Mouse (Mus musculus): ENCODE results near the gene Arhgef9.

Arhgef9 gene

DNA sequence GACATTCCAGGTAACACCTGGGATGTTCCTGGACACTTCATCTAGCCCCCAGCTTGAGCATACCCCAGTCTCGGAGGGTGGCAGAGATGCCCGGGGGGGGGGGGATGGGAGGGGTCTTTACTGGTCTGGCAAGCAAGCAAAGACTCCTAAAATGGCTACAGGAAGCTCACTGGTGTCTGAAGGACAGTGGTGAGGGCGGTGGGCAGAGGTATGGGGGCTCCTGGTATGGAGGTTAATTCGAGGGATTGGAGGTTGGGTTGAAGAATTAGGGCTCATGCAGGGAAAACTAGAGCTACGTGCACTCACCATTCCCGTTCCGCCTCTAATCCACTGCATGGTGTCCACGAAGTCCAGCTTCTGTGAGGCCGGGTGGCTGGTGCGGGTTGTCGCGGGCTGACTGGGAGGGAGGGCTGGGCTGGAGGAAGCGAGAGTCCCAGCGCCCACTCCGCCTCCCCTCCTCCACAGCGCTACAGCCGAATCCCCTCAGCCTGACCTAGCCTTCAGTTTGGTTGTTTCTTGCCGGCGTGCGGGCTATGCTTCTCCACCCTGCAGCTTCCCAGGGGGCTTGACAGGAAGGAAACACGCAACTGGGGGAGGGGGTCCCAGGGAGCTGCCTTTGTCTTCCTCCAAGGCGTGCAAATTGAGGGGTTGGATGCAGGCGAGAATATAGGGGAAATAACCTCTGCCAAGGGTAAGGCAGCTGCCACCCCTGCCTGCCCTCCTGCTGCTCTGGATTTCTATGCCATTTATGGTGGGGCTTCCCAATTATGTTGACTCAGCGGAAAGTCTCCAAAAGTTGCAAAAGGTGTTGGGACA is at the start of gene Arhgef9:
Gene Arhgef9, minus strand, starts transcription at position 753 of the 816 bp plus-strand sequence.
- no peak for DNase-seq

DNA sequence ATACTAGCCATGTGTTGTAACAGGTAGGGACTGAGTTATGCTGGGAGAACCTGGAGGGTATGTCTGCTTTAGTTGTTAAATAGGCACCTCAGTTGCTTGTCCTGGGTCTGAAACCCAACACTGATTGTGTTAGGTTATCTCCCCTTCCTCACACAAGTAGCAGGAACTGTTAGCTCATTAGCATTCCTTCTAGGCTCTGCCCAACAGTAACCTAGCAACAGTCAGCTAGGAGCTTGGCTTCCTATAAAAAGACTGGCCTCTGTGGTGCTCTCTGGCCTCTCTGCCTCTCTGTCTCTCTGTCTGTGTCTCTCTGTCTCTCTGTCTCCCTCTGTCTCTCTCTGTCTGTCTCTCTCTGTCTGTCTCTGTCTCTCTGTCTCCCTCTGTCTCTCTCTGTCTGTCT is 42.2 kb upstream of the Arhgef9 start:
- DNase-seq = no peak

DNA sequence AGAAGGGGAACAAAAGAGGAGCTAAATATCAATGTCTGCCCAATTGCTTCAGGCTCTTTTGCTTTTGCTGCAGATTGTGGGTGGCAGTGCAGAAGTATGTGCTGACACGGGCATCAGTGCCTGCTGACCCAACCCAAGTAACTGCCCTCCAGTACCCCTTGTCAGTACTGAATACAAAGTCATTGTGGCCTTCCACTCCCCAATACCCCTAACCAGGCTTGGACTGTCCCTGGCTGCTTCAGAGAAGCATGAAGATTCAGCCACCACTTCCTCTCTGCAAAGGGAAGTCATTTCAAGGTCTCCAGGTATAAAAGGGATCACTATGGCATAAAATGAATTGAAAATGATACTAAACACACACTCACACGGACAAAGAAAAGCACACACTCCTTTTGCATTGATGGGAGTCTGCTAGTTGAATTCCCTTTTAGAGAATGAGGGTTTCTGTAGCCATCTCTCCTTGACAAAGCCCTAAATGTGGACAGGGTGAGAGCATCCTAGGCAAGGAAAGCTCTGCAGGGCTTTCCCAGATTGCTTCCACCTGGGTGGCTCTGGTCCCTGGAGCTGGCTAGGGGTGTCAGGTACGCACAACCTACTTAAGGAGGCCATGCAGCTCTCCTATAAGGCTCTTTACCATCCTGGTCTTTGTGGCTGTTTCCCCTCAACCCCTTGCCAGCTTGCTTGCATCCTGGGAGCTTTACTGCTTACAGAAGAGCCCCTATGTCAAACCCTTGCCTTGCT is 1.1 kb downstream of the Arhgef9 start:
- DNase-seq = no peak

DNA sequence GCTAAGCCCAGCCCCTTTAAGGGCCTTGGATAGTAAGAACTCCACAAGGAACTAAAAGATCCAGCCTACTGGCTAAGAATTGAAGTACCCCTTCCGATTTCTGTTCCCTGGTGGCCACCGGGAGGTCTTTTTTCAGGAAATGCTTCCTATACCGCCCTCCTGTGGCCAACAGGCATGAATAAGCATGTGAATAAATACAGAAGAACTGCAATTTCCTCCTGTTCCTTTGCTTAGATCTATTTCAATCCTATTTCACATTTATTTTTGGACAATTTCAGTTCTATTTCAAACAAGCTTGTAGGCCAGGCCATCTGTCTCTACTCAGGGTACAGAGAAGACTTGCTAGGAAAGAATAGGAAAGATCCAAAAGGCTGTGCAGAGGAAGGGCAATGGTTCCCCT is 20.7 kb downstream of the Arhgef9 start:
- peak; percentile 4 to 19 for DNase-seq

DNA sequence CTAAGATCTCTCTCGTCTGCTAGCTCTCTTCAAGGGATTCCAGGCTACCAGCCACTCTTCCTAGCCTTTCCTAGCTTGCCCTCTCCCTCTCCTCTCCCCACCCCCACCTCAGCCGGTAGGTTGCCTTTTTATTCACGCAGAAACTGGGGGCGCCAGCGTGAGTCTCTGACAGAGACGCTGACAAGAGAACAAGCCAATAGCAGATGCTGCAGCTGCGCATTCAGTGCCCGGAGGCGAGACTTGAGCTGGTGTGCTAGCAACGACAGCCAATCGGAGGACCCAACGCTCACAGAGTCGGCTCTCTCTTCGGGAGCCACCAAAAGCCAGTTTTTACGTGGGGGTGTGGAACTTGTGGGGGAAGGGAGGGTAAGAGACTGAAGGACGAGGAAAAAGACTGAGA is 30.3 kb downstream of the Arhgef9 start:
- DNase-seq = peak; percentile 80 to 88

DNA sequence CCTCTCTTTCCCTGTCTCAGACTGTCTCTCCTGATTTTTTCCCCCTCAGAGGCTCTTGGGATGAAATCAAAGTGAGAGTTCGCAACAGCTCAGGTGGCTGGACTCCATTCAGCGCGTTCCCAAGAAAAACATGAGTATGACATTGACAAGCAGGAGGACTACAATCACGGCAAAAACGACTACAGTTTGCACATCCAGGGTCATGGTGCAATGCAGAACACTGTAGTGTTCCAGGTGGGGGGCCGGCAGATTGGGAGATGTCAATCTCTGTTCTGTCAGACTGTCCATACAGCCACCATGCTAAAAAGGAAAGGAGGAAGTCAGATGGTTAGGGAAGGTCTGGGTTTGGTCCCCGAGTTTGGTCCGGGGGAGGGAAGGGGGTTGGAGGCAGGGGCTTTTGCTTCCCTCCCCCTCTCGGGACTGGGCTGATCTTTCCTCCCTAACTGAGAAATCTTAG is 31.0 kb downstream of the Arhgef9 start:
- no peak for DNase-seq

DNA sequence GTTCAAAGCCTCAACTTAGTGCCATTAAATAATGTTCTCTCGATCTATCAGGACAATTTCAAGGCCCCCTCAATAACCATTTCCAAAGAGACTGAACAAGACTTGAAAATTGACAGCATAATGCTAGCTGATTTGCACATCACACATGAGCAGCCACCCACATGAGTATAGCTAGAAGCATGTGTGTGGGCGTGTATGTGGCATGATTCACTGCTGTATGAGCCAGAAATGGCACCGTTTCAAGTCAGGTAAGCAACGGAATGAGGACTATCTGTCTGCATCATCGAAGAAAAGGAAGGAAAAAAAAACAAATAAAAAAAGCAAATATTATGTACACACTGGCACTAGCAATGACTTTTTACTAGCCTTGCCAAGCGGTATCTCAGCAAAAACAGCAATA is 32.5 kb downstream of the Arhgef9 start:
- no peak for DNase-seq

DNA sequence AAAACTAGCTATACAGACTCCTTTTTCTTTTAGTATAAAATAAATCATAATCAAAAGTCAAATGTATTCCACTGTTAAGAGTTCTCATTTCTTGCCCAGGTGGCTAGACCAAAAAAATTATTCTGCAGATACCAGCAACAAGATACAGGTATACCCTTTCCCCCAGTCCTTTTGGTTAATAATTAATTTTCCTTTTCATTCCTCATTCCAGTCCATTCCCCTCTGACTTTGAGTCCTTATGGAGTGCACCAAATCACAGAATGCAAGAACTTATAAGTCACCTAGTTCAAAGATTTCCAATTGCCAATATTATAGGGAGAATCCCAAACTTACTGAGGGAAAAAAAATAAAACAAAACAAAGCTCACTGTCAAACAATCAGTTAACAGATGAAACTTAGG is 33.2 kb downstream of the Arhgef9 start:
- no peak for DNase-seq

DNA sequence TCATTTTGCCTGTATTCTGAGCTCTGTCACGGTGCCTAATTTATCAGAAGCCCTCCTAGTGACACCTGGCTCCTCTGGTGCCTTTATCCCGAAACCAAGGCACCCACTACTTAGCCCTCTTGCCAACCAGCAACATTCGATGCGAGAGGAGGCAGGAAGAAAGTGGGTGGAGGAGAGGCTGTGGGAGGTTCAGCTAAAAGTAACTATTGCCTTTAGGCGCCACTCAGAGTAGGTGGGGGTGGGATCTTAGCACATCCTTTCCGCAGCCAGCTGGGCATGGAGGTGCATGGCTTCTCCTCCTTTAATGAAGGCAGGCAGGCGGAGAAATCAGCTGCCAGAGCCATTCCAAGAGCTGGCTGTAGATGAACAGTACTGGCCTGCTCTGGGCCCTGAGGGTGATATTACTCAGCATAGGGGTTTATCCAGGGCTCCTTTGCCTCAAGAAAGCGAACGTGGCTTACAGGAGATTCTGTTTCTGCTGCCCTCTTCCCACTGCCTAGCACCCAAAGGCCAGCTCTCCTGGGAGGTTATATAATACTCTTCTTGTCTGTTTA is 39.7 kb downstream of the Arhgef9 start:
- no peak for DNase-seq

DNA sequence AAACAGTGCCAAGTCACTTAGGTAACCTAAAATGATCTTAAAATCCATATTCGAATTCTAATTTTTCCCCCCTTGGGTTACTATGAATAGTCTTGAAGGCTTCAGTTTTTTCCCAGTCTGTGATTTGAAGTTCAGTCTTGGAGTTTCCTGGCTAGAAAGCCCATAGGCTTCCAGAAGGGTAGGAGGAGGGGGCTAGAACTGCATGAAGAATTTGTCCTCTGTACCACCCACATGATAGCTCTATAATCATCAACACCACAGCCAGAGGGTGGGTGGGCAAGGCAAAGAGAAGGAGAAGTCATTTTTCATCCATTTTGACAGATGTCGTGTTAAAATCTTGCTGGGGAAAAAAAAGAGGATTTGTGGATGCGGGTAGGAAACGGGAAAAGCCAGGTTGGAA is 58.0 kb downstream of the Arhgef9 start:
- no peak for DNase-seq

DNA sequence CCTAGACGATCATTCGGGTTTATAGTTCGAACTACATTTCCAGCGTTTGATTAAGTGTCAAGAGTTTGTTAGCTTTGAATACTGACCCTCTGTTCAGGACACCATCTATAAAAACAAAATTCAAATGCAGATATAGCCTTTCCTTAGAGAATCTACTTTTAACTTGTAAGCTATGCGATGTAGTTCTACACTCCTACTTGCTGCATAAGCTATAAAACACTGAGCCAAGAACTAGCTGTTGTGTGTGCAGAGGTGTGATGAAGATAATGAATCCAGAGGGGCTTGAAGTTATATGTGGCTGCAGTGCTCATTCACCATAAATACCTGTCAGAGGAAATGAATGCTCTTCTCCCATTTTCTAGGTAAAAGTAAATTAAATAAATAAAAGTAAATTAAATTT is 63.2 kb downstream of the Arhgef9 start:
- DNase-seq = no peak

DNA sequence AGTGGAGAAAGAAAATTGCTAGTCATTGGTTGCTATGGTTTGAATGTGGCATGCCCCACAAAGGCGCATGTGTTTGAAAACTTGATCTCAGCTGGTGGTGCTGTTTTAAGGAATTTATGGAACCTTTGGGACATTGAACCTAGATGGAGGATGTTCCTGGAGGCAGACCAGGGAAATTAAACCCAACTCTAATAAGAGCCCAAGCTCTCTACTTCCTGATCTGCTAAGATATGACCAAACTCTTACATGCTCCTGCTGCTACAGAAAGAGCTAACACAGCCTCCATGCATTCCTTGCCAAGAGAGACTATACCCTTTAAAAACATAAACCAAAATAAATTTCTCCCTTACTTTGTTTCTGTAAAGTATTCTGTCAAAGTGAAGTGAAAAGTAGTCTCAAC is 63.7 kb downstream of the Arhgef9 start:
- no peak for DNase-seq

DNA sequence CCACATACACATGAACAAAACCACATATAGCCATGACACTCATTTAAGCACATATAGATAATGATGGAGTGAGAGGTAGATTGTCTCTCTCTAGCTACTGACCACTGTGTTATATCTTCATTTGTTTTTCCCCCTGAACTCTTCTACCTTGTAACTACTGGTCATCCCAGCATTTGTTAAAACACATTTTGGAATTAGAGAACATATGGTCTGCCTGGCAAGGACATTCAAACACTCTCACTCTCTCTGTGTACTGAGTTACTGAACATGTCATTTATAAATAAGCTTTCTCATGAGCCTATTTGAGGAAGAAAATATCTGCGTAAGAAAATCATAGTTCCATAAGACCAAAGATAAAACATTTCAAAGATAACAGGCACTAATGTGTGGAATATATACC is 64.9 kb downstream of the Arhgef9 start:
- no peak for DNase-seq

DNA sequence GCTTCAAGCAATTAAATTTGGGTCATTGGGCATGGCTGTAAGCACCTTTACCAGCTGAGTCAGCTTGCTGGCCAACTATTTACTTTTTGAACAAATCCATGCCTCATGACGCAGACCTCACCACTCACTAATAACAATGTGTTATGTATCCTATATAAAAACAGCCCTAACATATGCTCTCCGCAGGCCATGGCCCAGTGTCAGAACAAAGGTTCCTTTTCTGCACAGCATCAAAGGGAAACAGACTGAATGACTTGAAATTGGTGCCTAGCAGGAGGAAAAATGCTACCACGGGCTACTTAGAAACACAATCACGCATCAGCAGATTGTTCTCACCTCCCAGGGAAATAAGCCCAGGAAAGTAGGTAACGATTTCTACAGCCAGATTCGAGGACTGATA is 73.2 kb downstream of the Arhgef9 start:
- no peak for DNase-seq

DNA sequence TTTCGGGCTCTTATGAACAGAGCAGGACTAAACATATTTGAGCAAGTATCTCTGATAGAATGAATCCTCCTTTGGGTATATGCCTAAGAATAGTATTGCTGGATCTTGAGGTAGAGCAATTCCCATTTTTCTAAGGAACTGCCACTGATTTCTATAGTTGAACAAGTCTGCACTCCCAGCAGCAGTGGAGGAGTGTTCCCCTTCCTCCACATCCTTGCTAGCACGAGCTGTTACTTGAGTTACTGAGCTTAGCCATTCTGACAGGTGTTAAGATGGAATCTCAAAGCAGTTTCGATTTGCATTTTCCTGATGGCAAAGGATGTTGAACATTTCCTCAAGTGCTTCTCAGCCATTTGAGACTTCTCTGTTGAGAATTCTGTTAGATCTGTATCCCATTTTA is 92.3 kb downstream of the Arhgef9 start:
- DNase-seq = no peak

DNA sequence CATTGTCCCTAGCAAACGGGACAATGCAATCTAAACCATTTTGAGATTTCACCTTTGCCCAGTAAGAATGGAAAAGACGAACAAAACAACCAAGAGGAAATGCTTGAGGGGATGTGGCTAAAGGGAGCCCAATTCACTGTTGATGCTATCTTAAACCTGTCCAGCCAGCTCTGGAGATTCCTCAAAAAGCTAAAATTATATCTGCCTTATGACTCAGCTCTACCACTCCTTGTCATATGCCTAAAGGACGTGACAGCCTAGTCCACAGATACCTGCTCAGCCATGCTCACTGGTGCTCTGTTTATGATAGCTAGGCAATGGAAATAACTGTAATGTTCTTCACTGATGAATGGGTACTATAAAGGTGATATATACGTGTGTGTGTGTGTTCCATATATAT is 109.0 kb downstream of the Arhgef9 start:
- DNase-seq = no peak

DNA sequence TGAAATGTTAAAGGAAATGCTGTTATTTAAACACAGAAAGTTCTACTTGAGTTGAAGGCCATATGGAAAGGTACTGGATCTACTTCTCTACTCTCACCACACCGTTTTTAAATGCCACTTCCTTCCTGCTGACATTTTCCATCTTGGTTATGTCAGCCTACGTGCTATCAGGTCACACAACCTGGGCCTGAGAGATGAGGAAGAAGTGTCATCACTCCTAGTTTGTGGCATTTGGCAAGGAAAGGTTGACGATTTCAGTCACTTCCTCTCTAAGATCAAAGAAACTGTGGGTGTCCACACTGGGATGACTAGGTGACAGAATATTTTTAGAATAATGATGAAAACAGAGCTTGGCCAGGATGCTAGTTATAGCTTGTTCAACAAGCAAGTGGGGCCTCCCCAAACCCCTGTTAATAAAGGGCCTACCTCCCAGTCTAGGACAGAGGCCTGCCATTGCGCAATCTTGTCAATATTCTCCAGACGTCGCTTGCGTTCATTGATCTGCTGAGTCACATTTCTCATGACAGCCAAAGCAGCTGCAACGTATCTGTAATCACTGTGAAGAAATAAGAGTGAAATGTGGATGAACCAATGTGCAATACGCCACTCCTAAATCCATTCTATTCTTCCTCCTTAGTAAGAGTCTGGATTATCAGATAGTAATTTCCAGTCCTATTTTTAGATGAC is 119.5 kb downstream of the Arhgef9 start:
- DNase-seq = no peak

DNA sequence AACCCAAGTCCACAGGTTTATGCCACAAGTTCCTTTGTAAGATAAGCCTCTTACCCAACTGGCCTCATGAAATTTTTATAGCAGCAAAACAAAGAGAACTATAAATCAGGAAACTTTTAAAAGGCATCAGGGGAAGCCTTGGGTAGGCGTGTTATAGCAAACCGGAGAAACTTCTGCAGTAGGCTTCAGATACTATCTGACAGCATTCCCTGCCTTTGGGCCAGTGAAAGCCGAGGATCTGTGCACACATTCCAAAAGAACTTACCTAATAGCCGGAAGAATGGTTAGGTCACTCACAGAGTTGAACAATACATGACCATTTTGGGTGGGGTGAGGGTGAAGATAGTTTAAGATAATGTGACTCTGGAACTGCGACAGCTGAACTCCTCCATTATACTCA is 168.7 kb downstream of the Arhgef9 start:
- DNase-seq = no peak

DNA sequence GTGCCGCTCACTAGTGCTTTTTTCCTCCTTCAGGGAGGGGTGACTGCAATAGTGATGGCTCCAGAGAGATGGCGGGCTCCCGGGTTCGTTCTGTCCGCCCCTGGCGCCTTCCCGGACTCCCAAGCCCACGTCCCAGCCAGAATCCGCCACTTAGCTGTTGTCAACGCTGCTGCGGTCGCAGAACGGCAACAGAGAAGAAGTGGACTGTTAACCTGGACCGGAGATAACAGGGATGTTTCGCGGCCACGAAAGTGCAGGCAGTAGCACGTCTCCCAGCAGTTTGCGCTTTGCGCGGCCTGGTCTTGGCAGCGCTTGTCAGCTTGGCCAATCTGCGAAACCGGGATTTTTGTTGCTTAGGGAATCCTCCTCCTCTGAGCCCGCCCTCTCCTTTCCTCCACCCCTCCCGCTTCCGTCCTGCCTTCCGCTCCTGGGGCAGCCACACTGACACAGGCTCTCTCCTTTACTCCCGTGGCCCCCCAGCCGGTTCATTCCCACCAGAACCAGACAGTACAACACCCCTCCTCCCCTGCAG is 170.2 kb downstream of the Arhgef9 start, which contains the start of gene Spin4:
Gene Spin4, minus strand, starts transcription at position 322 of the 532 bp plus-strand sequence.
- DNase-seq = peak; percentile 64 to 72

DNA sequence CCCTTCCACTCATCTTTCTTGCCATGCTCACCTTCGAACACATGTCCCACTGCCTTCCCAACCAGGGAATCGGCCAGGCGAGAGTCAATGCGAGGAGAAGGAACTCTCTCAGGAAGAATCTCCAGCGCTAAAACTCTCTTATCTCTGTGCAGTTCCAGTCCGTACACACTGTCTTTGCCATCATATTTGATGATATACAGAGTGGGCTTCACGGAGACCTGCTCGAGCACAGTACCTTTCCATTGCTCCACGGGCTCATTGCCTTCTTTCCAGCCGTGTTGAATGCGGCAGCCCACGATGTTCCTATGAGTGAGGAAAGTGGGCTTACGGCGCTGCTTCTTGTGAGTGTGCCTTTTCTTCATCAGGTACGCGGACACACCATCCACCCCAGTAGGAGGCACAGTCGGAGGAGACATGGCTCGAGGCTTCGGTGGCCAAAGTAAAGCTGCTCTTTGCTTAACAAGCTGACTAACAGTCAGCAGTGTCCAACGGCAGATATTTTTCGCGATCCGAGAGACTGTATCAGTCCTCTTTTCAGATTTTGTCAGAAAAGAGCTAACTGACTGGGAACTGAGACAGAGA is 170.8 kb downstream of the Arhgef9 start:
- DNase-seq = no peak

DNA sequence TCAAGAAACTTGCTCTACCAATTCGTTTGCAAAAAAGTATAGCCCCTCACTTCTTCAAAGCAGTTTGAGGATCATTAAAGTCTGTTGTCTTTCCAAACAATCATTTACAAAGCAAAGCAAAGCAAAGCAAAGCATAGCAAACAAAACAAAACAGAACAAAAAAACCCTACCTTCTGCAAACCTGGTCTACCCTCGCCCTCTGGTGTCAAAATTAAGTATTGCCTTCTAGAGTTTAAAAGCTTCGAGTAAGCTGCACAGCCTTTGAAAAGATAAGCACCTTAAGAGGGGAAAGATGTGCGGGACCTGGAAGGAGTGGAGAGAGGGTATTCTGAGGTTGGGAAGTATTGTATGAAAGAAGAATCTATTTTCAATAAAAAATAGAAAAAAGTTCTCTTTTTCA is 184.6 kb downstream of the Arhgef9 start:
- DNase-seq = peak in 1 of 2 experiments; percentile 14
